Mouse (Mus musculus) spleen, postnatal 4 days (tissue): Measurements from ENCODE around the gene Slc35e3.

ENCODE experiments used
- DNase-seq, 2 experiments: peaks; one replicate each; pipeline ENCODE4 v3.0.0; 2022; ENCODE audit warnings: low spot score in 2 of 2

Gene Slc35e3

GRCm38 (mm10) chr10:117698313-117699138 lies 47.6 kb downstream of the Slc35e3 start:
- no peak for DNase-seq

GRCm38 (mm10) chr10:117697561-117698115 lies 48.5 kb downstream of the Slc35e3 start:
- no peak for DNase-seq

- DNase-seq: no peak
Measured at GRCm38 (mm10) chr10:117696827-117697560, 49.2 kb downstream of the Slc35e3 start.

GRCm38 (mm10) chr10:117696021-117696826 lies 49.9 kb downstream of the Slc35e3 start:
- no peak for DNase-seq

GRCm38 (mm10) chr10:117695605-117696004 lies 50.6 kb downstream of the Slc35e3 start:
- DNase-seq: no peak

- DNase-seq: no peak
Measured at GRCm38 (mm10) chr10:117695027-117695426, 51.1 kb downstream of the Slc35e3 start.

GRCm38 (mm10) chr10:117694255-117694953 lies 51.8 kb downstream of the Slc35e3 start:
- DNase-seq: no peak

- no peak for DNase-seq
Measured at GRCm38 (mm10) chr10:117692953-117693352, 53.2 kb downstream of the Slc35e3 start.

GRCm38 (mm10) chr10:117692173-117692572 lies 54.0 kb downstream of the Slc35e3 start:
- DNase-seq: no peak

GRCm38 (mm10) chr10:117691389-117691968 lies 54.7 kb downstream of the Slc35e3 start:
- no peak for DNase-seq

GRCm38 (mm10) chr10:117690770-117691296 lies 55.3 kb downstream of the Slc35e3 start:
- no peak for DNase-seq

- DNase-seq: no peak
Measured at GRCm38 (mm10) chr10:117690101-117690352, 56.1 kb downstream of the Slc35e3 start.

GRCm38 (mm10) chr10:117689297-117690100 lies 56.7 kb downstream of the Slc35e3 start:
- no peak for DNase-seq

GRCm38 (mm10) chr10:117688204-117689151 lies 57.7 kb downstream of the Slc35e3 start:
- peak in 1 of 2 experiments; percentile 72 for DNase-seq

- no peak for DNase-seq
Measured at GRCm38 (mm10) chr10:117687577-117687976, 58.6 kb downstream of the Slc35e3 start.

GRCm38 (mm10) chr10:117687018-117687417 lies 59.1 kb downstream of the Slc35e3 start:
- DNase-seq: no peak

- DNase-seq: no peak
Measured at GRCm38 (mm10) chr10:117685849-117686591, 60.1 kb downstream of the Slc35e3 start.
